Mouse (Mus musculus) megakaryocyte, embryonic 14.5 days (primary cell): ENCODE data around the gene Fbxw8.

Source experiments
- FLI1 ChIP-seq: IDR thresholded peaks from 2 replicates; pipeline ENCODE4 v1.6.1; 2012; ENCODE audit warnings: low read length, inconsistent platforms, mixed read lengths
- GATA1 ChIP-seq: IDR thresholded peaks from 3 replicates; pipeline ENCODE4 v1.6.1; 2012; ENCODE audit warnings: mixed read lengths, low read length, inconsistent platforms, borderline replicate concordance

GRCm38 (mm10) chr5:118128651-118129050 lies 26.6 kb downstream of the Fbxw8 start:
- no peak for TF ChIP-seq GATA1
- TF ChIP-seq FLI1: no peak
